Mouse (Mus musculus) liver, embryonic 13.5 days (tissue): Measurements from ENCODE around the gene Pigx. TPM values are rescaled to one million over a fixed set of nuclear protein-coding genes. Genes with fewer than 3 reads are reported as not detected.

Source experiments
- polyA plus RNA-seq: library from polyadenylated mRNA; unstranded; fragments of >200 nt; fragmentation: Nextera tagmentation; extraction: Ambion mirVana; gene quantifications from 2 replicates; pipeline ENCODE4 v1.2.1, GENCODE M21; 2015

Gene Pigx
- polyA plus RNA-seq, 1 experiment from 2014 or later, result 29.2 TPM

Other genes with a start within 250 kb of the Pigx start
- 0.07 and 0.10 TPM in 2 replicates for gene Meltf, start 220.9 kb downstream of the Pigx start, polyA plus RNA-seq
- 0.38 TPM in 1 of 2 replicates, not detected in the other for gene Pigz, start 165.9 kb downstream of the Pigx start, polyA plus RNA-seq
- 42.6 and 49.1 TPM in 2 replicates for gene 0610012G03Rik, start 151.2 kb downstream of the Pigx start, polyA plus RNA-seq
- gene Ncbp2, start 151.2 kb downstream of the Pigx start, polyA plus RNA-seq, result 39.6 and 48.3 TPM in 2 replicates
- gene Senp5, start 96.5 kb downstream of the Pigx start, polyA plus RNA-seq, result 6.4 and 7.9 TPM in 2 replicates
- 10.7 and 14.6 TPM in 2 replicates for gene Pak2, start 20.4 kb downstream of the Pigx start, polyA plus RNA-seq
- gene Cep19, start 60 bp upstream of the Pigx start, polyA plus RNA-seq, result 6.2 and 8.0 TPM in 2 replicates
- 22.6 and 23.9 TPM in 2 replicates for gene Nrros, start 65.9 kb upstream of the Pigx start, polyA plus RNA-seq
- gene Bex6, start 80.1 kb upstream of the Pigx start, polyA plus RNA-seq, result 1.3 and 1.5 TPM in 2 replicates
- gene Fbxo45, start 147.4 kb upstream of the Pigx start, polyA plus RNA-seq, result 5.5 and 5.6 TPM in 2 replicates
- 13.0 and 14.3 TPM in 2 replicates for gene Wdr53, start 147.5 kb upstream of the Pigx start, polyA plus RNA-seq
- gene Smco1, start 171.7 kb upstream of the Pigx start, polyA plus RNA-seq, result not detected in 2 replicates
- gene Rnf168, start 177.7 kb upstream of the Pigx start, polyA plus RNA-seq, result 17.9 and 19.9 TPM in 2 replicates
- gene Ubxn7, start 232.5 kb upstream of the Pigx start, polyA plus RNA-seq, result 9.6 and 10.5 TPM in 2 replicates